Mouse (Mus musculus) T-helper 1 cell (primary cell): ENCODE measurements around the gene Fhl3.

Source experiments
- in situ Hi-C: fragments of 300-600 bp; cut with MboI, MseI; formaldehyde crosslinking; loops from one replicate; pipeline ENCODE4 v1.15.1; 2025; ENCODE audit warnings: high pct_unique_total_duplicates

The Fhl3 gene

GRCm38 (mm10) chr4:124675958-124676357 is 24.5 kb upstream of the Fhl3 start:
- in situ Hi-C loops: loop anchor here (10.0 kb wide), 1 partner anchor 531 kb away; no protein-coding TSS in a partner anchor

GRCm38 (mm10) chr4:124682270-124682669 is 18.2 kb upstream of the Fhl3 start:
- in situ Hi-C loops: no loop called here

- in situ Hi-C loops: no loop called here
Measured at GRCm38 (mm10) chr4:124683474-124683873, 17.0 kb upstream of the Fhl3 start.

GRCm38 (mm10) chr4:124685004-124685403 is 15.5 kb upstream of the Fhl3 start:
- in situ Hi-C loops: no loop called here

GRCm38 (mm10) chr4:124685453-124685852 is 15.0 kb upstream of the Fhl3 start:
- in situ Hi-C loops: no loop called here

- in situ Hi-C loops: no loop called here
Measured at GRCm38 (mm10) chr4:124685897-124686402, 14.6 kb upstream of the Fhl3 start.

- in situ Hi-C loops: no loop called here
Measured at GRCm38 (mm10) chr4:124691455-124691854, 9.0 kb upstream of the Fhl3 start.

- in situ Hi-C loops: no loop called here
Measured at GRCm38 (mm10) chr4:124692416-124692861, 8.1 kb upstream of the Fhl3 start.

- in situ Hi-C loops: no loop called here
Measured at GRCm38 (mm10) chr4:124693135-124693894, 7.2 kb upstream of the Fhl3 start, which contains the start of gene Utp11. Gene Utp11, minus strand, starts transcription at chr4:124693600.

- in situ Hi-C loops: no loop called here
Measured at GRCm38 (mm10) chr4:124694572-124694971, 5.9 kb upstream of the Fhl3 start.

GRCm38 (mm10) chr4:124695786-124696516 is 4.5 kb upstream of the Fhl3 start:
- in situ Hi-C loops: loop anchor here (5.0 kb wide), 1 partner anchor 1351 kb away; the partner anchor contains the start of gene Mrps15

- in situ Hi-C loops: loop anchor here (5.0 kb wide), 1 partner anchor 1348 kb away; the partner anchor contains the start of gene Mrps15
Measured at GRCm38 (mm10) chr4:124699791-124700190, 710 bp upstream of the Fhl3 start.

GRCm38 (mm10) chr4:124701052-124701845 is 748 bp downstream of the Fhl3 start:
- in situ Hi-C loops: no loop called here

GRCm38 (mm10) chr4:124701916-124702315 is 1.4 kb downstream of the Fhl3 start:
- in situ Hi-C loops: no loop called here

GRCm38 (mm10) chr4:124703406-124703805 is 2.9 kb downstream of the Fhl3 start:
- in situ Hi-C loops: no loop called here

GRCm38 (mm10) chr4:124703881-124704796 is 3.6 kb downstream of the Fhl3 start:
- in situ Hi-C loops: no loop called here

- in situ Hi-C loops: no loop called here
Measured at GRCm38 (mm10) chr4:124704797-124705474, 4.4 kb downstream of the Fhl3 start.

- in situ Hi-C loops: no loop called here
Measured at GRCm38 (mm10) chr4:124705661-124706269, 5.3 kb downstream of the Fhl3 start.
